In the genomic region with DNA sequence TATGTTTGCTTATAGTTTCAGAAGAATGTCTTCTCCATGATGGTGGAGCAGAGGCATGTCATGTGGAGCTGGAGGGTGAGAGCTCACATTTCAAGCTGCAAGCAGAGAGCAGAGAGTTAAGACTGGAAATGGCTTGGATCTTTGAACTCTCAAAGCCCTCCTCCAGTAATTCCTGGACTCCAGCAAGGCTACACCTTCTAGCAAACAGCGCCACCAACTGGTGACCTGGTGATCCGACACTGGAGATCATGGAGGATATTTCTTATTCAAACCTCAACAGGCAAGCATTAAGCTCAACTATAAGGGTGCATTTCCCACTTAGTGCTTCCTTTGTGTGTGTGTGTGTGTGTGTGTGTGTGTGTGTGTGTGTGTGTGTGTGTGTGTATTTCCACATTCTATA, we compare ENCODE assay signal across 8 mouse cellular contexts.
DNase-seq lines count a peak whose midpoint lies in the region; ATAC-seq and TF ChIP-seq lines count a peak whose summit lies in the region.
"Had no signal": no experiment of that assay in that cellular context is flagged by ENCODE, and none has a peak within 500 bp of the region (broad histone marks: within the 10 kb centered on the region; RNA-seq: fewer than 3 reads in every experiment).

No protein-coding gene starts in this region.

- no peaks in the 10 kb centered on the region for H3K4me1 ChIP-seq in lung, postnatal 0 days (ENCODE audit: insufficient read depth, low read depth, low read length)

- TF ChIP-seq CTCF in layer of hippocampus, adult 2 months (conservative IDR thresholded peaks at IDR 0.05) = peak; percentile 57
- TF ChIP-seq CTCF in lung, postnatal 0 days (IDR thresholded peaks at IDR 0.05) = peak; percentile 61

- no peaks in the 10 kb centered on the region for H3K27me3 ChIP-seq in lung, postnatal 0 days (replicated peaks; ENCODE audit: insufficient read depth, low read length)

- no peak for ATAC-seq in lung, postnatal 0 days
- no peak for ATAC-seq in frontal cortex, adult (ENCODE audit: low TSS enrichment)

- H3K4me2 ChIP-seq in lung, postnatal 0 days (replicated peaks; ENCODE audit: low read depth, low read length) = no peak overlapping the region

- DNase-seq in layer of hippocampus, adult 2 months (ENCODE audit: low spot score in 2 of 2) = no peak
- DNase-seq in layer of hippocampus, adult 8-10 months (ENCODE audit: low spot score in 2 of 2) = no peak
- DNase-seq in ES-CJ7 (ENCODE audit: low read depth, low spot score) = peak; percentile 78
- DNase-seq in adrenal gland, postnatal 14 days = peak; percentile 68
- DNase-seq in lung, postnatal 0 days (ENCODE audit: low spot score) = no peak
- DNase-seq in left cerebral cortex, adult 8-10 months (ENCODE audit: low spot score in 2 of 2) = no peak
- DNase-seq: layer of hippocampus, postnatal 36 days had no signal

- no peak overlapping the region for H3K4me3 ChIP-seq in layer of hippocampus, adult 2 months
- H3K4me3 ChIP-seq in lung, postnatal 0 days (ENCODE audit: low read depth, low read length) = no peak overlapping the region

- no peak overlapping the region for H3K9ac ChIP-seq in lung, postnatal 0 days (replicated peaks; ENCODE audit: low read depth)

- no peaks in the 10 kb centered on the region for H3K36me3 ChIP-seq in lung, postnatal 0 days (ENCODE audit: insufficient read depth, low read length)

- no peak for TF ChIP-seq EP300 in lung, postnatal 0 days (IDR thresholded peaks at IDR 0.05)

- H3K9me3 ChIP-seq in lung, postnatal 0 days (ENCODE audit: low read length) = no peaks in the 10 kb centered on the region

- WGBS in lung, postnatal 0 days = 48% methylated on average over 2 of the region's 2 CpGs

- H3K27ac ChIP-seq in layer of hippocampus, adult 2 months = no peak overlapping the region
- no peak overlapping the region for H3K27ac ChIP-seq in lung, postnatal 0 days (ENCODE audit: low read length)

Comparison
In these comparisons a context has a peak if more than half of its experiments do, and no peak if none do; other contexts are left out.
1. DNase-seq: peak in ES-CJ7 (single experiment) and adrenal gland, postnatal 14 days (single experiment); none in layer of hippocampus, adult 2 months (0 of 2), layer of hippocampus, adult 8-10 months (0 of 2), lung, postnatal 0 days (single experiment) and left cerebral cortex, adult 8-10 months (0 of 2).